Mouse (Mus musculus): ENCODE data around the gene Cdc42. TPM values are rescaled to one million over a fixed set of nuclear protein-coding genes. Genes with fewer than 3 reads are reported as not detected.

The Cdc42 gene
- polyA plus RNA-seq, 1 experiment, result 298 TPM

GRCm38 (mm10) chr4:137289701-137290100 is 67.8 kb downstream of the Cdc42 start:
- Histone ChIP-seq H3K27me3 (ENCODE audit: control insufficient read depth, insufficient read depth, insufficient read length) (no peaks in the 10 kb centered on the region), H3ac (ENCODE audit: control insufficient read depth, insufficient read length) (no peak overlapping the region), H3K4me2 (ENCODE audit: low read depth) (no peak overlapping the region), H3K4me3 (no peak overlapping the region), H3K79me2 (ENCODE audit: control insufficient read depth, insufficient read depth) (no peaks in the 10 kb centered on the region), H3K36me3 (ENCODE audit: control insufficient read depth, insufficient read depth) (no peaks in the 10 kb centered on the region)
- TF ChIP-seq USF1 (IDR thresholded peaks at IDR 0.05; ENCODE audit: low read depth) (no peak), SRF (IDR thresholded peaks at IDR 0.05; ENCODE audit: control insufficient read depth, insufficient read length, low read depth) (no peak), POLR2A (IDR thresholded peaks at IDR 0.05; ENCODE audit: insufficient read length, low read depth) (no peak)

- no peaks in the 10 kb centered on the region for H3K27me3 ChIP-seq (ENCODE audit: control insufficient read depth, insufficient read depth, insufficient read length)
- no peaks in the 10 kb centered on the region for H3K36me3 ChIP-seq (ENCODE audit: control insufficient read depth, insufficient read depth)
- H3K79me2 ChIP-seq (ENCODE audit: control insufficient read depth, insufficient read depth), result no peaks in the 10 kb centered on the region
- H3K4me2 ChIP-seq (ENCODE audit: low read depth), result peak overlapping the region; percentile 51
- H3K4me3 ChIP-seq, result no peak overlapping the region
- no peak for TF ChIP-seq REST (IDR thresholded peaks at IDR 0.05; ENCODE audit: insufficient read depth, insufficient read length)
- TF ChIP-seq MYOD1 (IDR thresholded peaks at IDR 0.05; ENCODE audit: control insufficient read depth in 1 of 3, insufficient read length in 2 of 3, low read depth in 2 of 3), result no peak
- TF ChIP-seq USF1 (IDR thresholded peaks at IDR 0.05; ENCODE audit: low read depth), result no peak
- no peak for TF ChIP-seq TCF3 (IDR thresholded peaks at IDR 0.05; ENCODE audit: insufficient read length, low read depth)
- no peak for TF ChIP-seq E2F4 (IDR thresholded peaks at IDR 0.05; ENCODE audit: insufficient read depth)
- no peak for TF ChIP-seq POLR2AphosphoS2 (IDR thresholded peaks at IDR 0.05; ENCODE audit: insufficient read length, low read depth)
- TF ChIP-seq CEBPB (IDR thresholded peaks at IDR 0.05; ENCODE audit: insufficient read depth, poor library complexity, severe bottlenecking), result no peak
- TF ChIP-seq TCF12 (IDR thresholded peaks at IDR 0.05; ENCODE audit: insufficient read depth, poor library complexity, severe bottlenecking), result no peak
- TF ChIP-seq POLR2A (IDR thresholded peaks at IDR 0.05; ENCODE audit: insufficient read length, low read depth), result no peak
- TF ChIP-seq MYOG (IDR thresholded peaks at IDR 0.05; ENCODE audit: control insufficient read depth in 1 of 3, insufficient read depth in 1 of 3, insufficient read length in 2 of 3, low read depth in 2 of 3), result no peak
- no peak for TF ChIP-seq MAX (IDR thresholded peaks at IDR 0.05; ENCODE audit: low read depth)
- no peak for TF ChIP-seq SRF (IDR thresholded peaks at IDR 0.05; ENCODE audit: control insufficient read depth, insufficient read length, low read depth)
- no peak overlapping the region for H3ac ChIP-seq (ENCODE audit: control insufficient read depth, insufficient read length)
Measured at GRCm38 (mm10) chr4:137287818-137288217, 69.7 kb downstream of the Cdc42 start.

DNA sequence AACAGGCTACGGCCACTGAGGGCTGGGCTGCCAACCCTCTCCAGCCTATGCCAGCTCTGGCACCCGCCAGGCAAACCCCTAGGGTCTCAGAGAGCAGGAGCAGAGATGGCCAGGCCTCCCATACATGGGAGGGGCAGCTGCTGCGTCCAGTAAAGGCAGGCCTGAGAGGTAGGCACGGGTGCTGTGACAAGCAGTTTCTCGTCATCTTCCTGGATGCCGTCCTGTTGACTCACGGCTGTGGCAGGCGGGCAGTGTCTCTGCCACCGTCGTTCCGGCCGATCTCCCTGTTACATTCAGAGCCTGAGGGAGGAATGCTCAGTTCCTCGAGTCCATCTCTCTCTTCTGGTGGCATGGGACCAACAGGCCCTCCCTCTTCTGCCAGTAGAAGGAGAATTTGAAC is 70.3 kb downstream of the Cdc42 start:
- H3K36me3 ChIP-seq (ENCODE audit: control insufficient read depth, insufficient read depth), result no peaks in the 10 kb centered on the region
- TF ChIP-seq SRF (IDR thresholded peaks at IDR 0.05; ENCODE audit: control insufficient read depth, insufficient read length, low read depth) (peak; percentile 63), MYOD1 (IDR thresholded peaks at IDR 0.05; ENCODE audit: control insufficient read depth in 1 of 3, insufficient read length in 2 of 3, low read depth in 2 of 3) (peak in 2 of 3 experiments; percentile 26 to 76), CEBPB (IDR thresholded peaks at IDR 0.05; ENCODE audit: insufficient read depth, poor library complexity, severe bottlenecking) (no peak), MYOG (IDR thresholded peaks at IDR 0.05; ENCODE audit: control insufficient read depth in 1 of 3, insufficient read depth in 1 of 3, insufficient read length in 2 of 3, low read depth in 2 of 3) (peak in 2 of 3 experiments; percentile 19 to 75)
- H3ac ChIP-seq (ENCODE audit: control insufficient read depth, insufficient read length), result no peak overlapping the region
- H3K27me3 ChIP-seq (ENCODE audit: control insufficient read depth, insufficient read depth, insufficient read length), result no peaks in the 10 kb centered on the region
- peak overlapping the region; percentile 51 for H3K4me2 ChIP-seq (ENCODE audit: low read depth)
- H3K79me2 ChIP-seq (ENCODE audit: control insufficient read depth, insufficient read depth), result no peaks in the 10 kb centered on the region
- no peak overlapping the region for H3K4me3 ChIP-seq

- Histone ChIP-seq H3K4me3 (no peak overlapping the region), H3ac (ENCODE audit: control insufficient read depth, insufficient read length) (no peak overlapping the region), H3K27me3 (ENCODE audit: control insufficient read depth, insufficient read depth, insufficient read length) (no peaks in the 10 kb centered on the region), H3K36me3 (ENCODE audit: control insufficient read depth, insufficient read depth) (no peaks in the 10 kb centered on the region), H3K4me2 (ENCODE audit: low read depth) (peak overlapping the region; percentile 40), H3K79me2 (ENCODE audit: control insufficient read depth, insufficient read depth) (no peaks in the 10 kb centered on the region)
- TF ChIP-seq TCF3 (IDR thresholded peaks at IDR 0.05; ENCODE audit: insufficient read length, low read depth) (no peak), MYOG (IDR thresholded peaks at IDR 0.05; ENCODE audit: control insufficient read depth in 1 of 3, insufficient read depth in 1 of 3, insufficient read length in 2 of 3, low read depth in 2 of 3) (peak in 1 of 3 experiments; percentile 45)
Measured at GRCm38 (mm10) chr4:137286662-137286953, 70.9 kb downstream of the Cdc42 start.

- TF ChIP-seq SRF (IDR thresholded peaks at IDR 0.05; ENCODE audit: control insufficient read depth, insufficient read length, low read depth), result no peak
- TF ChIP-seq E2F4 (IDR thresholded peaks at IDR 0.05; ENCODE audit: insufficient read depth), result no peak
- no peak for TF ChIP-seq POLR2A (IDR thresholded peaks at IDR 0.05; ENCODE audit: insufficient read length, low read depth)
- Histone ChIP-seq H3ac (ENCODE audit: control insufficient read depth, insufficient read length) (no peak overlapping the region), H3K4me3 (no peak overlapping the region), H3K27me3 (ENCODE audit: control insufficient read depth, insufficient read depth, insufficient read length) (no peaks in the 10 kb centered on the region), H3K79me2 (ENCODE audit: control insufficient read depth, insufficient read depth) (no peaks in the 10 kb centered on the region), H3K4me2 (ENCODE audit: low read depth) (peak overlapping the region; percentile 40), H3K36me3 (ENCODE audit: control insufficient read depth, insufficient read depth) (no peaks in the 10 kb centered on the region)
Measured at GRCm38 (mm10) chr4:137285876-137286661, 71.5 kb downstream of the Cdc42 start.

DNA sequence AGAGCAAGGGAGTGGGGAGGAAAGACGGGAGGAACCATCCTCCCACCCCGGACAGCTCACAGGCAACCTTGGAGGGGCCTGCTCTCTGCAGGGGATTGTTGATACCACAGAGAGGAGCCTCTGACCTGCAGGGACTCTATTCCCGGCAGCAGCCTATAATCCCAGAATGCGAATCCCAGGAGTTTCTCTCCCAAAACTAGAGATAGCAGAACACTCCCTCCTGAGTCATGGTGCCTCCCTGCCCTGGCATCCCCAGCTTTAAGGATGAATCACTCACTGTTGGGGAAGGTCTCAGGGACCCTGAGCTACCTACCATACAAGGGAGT is 74.2 kb downstream of the Cdc42 start:
- H3K79me2 ChIP-seq (ENCODE audit: control insufficient read depth, insufficient read depth), result no peaks in the 10 kb centered on the region
- H3K4me2 ChIP-seq (ENCODE audit: low read depth), result no peak overlapping the region
- no peaks in the 10 kb centered on the region for H3K36me3 ChIP-seq (ENCODE audit: control insufficient read depth, insufficient read depth)
- no peak overlapping the region for H3ac ChIP-seq (ENCODE audit: control insufficient read depth, insufficient read length)
- H3K27me3 ChIP-seq (ENCODE audit: control insufficient read depth, insufficient read depth, insufficient read length), result peaks cover 1% of the 10 kb centered on the region
- no peak overlapping the region for H3K4me3 ChIP-seq
- TF ChIP-seq POLR2A (IDR thresholded peaks at IDR 0.05; ENCODE audit: insufficient read length, low read depth) (no peak), E2F4 (IDR thresholded peaks at IDR 0.05; ENCODE audit: insufficient read depth) (no peak), MYOG (IDR thresholded peaks at IDR 0.05; ENCODE audit: control insufficient read depth in 1 of 3, insufficient read depth in 1 of 3, insufficient read length in 2 of 3, low read depth in 2 of 3) (no peak), TCF3 (IDR thresholded peaks at IDR 0.05; ENCODE audit: insufficient read length, low read depth) (no peak), CEBPB (IDR thresholded peaks at IDR 0.05; ENCODE audit: insufficient read depth, poor library complexity, severe bottlenecking) (no peak)
